Comparison of ENCODE assay signal across 10 mouse cellular contexts in genomic region chr10:49863800-49864199, GRCm38 (mm10).
"Had no signal": no experiment of that assay in that cellular context is flagged by ENCODE, and none has a peak within 500 bp of the region (broad histone marks: within the 10 kb centered on the region; RNA-seq: fewer than 3 reads in every experiment).

No protein-coding gene starts in this region.

- H3K4me2 ChIP-seq: limb, embryonic 13.5 days; midbrain, embryonic 13.5 days; neural tube, embryonic 12.5 days had no signal

- H3K4me3 ChIP-seq: limb, embryonic 13.5 days; midbrain, embryonic 13.5 days; neural tube, embryonic 12.5 days had no signal

- H3K36me3 ChIP-seq: limb, embryonic 13.5 days; midbrain, embryonic 13.5 days; neural tube, embryonic 12.5 days had no signal

- DNase-seq: kidney, postnatal 14 days; layer of hippocampus, adult 9-11 months; layer of hippocampus, postnatal 36 days; lung, adult 18-20 months; right cerebral cortex, postnatal 14 days; thymus, postnatal 4 days had no signal

- H3K9me3 ChIP-seq: limb, embryonic 13.5 days; midbrain, embryonic 13.5 days; neural tube, embryonic 12.5 days had no signal

- H3K27me3 ChIP-seq: limb, embryonic 13.5 days; midbrain, embryonic 13.5 days; neural tube, embryonic 12.5 days had no signal

- H3K4me1 ChIP-seq: limb, embryonic 13.5 days; midbrain, embryonic 13.5 days; neural tube, embryonic 12.5 days had no signal

- H3K9ac ChIP-seq: limb, embryonic 13.5 days; liver, embryonic 14.5 days; midbrain, embryonic 13.5 days; neural tube, embryonic 12.5 days had no signal

- ATAC-seq: midbrain, embryonic 13.5 days had no signal

- H3K27ac ChIP-seq: limb, embryonic 13.5 days; liver, embryonic 14.5 days; midbrain, embryonic 13.5 days; neural tube, embryonic 12.5 days had no signal
